Mouse (Mus musculus): Measurements from ENCODE around the gene Rpl9-ps1.

Gene Rpl9-ps1

DNA sequence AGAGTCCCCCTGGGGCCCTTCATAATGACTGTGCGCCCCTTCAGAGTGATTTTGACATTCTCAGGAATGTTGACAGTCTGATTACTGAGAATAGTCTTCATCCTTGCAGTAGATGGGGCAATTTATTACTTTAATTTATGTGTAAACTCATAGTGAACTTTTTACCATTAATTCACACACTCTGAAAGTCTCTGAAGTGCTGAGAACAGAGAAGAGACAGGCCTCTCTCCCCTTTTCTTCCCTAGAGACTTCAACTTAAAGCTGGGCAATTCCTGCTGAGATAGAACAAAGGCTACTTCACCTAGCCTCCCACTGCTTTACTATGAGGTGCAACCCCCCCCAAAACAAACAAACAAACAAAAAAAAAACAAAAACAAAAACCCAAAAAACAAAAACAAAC is at the start of gene Rpl9-ps1:
Rpl9-ps1 (minus strand) TSS at position 101 of the 400 bp plus-strand sequence.
- DNase-seq (ENCODE audit: low spot score): no peak

DNA sequence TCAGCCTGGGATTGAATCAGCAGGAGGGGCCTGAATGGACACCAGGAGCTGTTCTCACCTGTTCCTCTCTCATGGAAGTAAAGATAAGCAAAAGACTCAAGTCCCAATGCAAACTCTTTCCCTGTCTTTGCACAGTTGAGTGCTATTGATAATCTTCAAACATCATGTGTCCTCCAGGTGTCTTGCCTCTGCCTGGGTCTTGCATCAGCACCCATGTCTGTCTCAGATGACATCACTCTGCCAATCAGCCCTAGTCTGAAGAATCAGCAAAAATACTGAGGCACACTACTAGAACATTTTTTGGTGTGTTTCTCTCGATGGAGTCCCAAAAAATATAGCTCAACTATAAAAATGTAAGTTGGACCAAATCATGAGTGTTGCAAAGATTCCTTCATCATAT is 46.6 kb upstream of the Rpl9-ps1 start:
- DNase-seq (ENCODE audit: low spot score): no peak

DNA sequence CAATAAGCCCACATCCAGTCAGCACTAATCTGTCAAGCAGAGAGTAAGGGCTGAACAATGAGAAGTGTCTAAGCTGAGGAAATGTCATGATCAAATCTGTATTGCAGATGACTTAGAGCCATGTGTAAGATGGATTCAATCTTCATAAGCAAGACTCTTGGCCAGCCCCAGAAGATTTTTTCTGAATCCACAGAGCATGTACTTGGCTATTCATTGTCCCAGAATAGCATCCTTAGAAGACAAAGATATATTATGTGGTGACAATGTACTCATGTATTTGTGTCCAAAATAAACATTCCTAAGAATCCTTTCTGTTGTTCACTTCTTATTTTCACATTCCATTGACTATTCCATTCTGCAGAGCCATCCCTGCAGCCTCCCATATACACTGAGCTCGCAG is 44.5 kb upstream of the Rpl9-ps1 start:
- no peak for DNase-seq (ENCODE audit: low spot score)

DNA sequence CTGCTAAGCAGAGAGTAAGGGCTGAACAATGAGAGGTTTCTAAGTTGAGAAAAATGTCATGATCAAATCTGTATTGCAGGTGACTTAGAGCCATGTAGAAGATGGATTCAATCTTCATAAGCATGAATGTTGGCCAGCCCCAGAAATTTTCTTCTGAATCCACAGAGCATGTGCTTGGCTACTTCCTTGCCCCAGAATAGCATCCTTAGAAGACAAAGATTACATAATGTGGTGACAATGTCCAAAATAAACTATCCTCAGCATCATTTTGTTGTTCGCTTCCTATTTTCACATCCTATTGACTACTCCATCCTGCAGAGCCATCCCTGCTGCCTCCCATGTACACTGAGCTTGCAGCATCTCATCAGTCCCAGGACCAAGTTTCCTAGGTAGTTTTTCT is 30.2 kb upstream of the Rpl9-ps1 start:
- no peak for DNase-seq (ENCODE audit: low spot score)

DNA sequence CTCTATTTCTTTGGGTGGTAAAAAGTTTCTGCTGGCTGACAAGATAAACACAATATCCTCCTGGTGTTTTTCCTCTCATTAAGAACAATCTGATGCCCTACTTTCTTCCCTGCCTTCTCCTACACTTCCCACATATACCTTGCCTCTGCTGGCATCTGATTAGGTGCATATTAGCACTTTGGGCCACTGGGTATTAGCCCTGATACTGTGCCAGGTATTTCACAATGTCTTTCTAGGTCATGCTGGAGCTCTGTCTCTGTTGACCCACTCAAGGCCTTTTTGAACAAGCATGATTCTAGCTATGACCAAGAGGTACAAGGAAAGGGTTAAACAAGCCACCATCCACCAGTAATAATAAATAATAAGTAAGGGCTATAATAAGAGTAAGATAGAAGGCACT is 26.3 kb upstream of the Rpl9-ps1 start:
- no peak for DNase-seq (ENCODE audit: low spot score)

DNA sequence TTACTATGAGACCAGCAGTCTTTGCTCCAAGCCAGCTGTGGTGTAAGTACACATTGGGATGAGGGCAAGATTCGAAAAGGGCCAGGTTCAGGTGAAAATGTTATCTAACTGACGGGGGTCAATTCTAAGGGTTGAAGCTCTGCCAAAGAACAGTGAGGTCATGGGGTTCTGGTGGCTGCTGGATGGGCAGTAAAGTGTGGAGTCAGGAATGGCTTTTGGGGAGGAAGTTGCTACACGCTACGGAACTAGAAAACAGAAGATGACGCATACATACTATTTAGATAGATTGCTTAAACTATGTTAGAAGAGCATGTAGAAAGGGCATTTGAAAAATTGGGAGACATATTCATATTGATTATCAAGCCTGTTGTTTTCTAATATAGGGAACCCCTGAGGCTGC is 18.1 kb upstream of the Rpl9-ps1 start:
- no peak for DNase-seq (ENCODE audit: low spot score)

DNA sequence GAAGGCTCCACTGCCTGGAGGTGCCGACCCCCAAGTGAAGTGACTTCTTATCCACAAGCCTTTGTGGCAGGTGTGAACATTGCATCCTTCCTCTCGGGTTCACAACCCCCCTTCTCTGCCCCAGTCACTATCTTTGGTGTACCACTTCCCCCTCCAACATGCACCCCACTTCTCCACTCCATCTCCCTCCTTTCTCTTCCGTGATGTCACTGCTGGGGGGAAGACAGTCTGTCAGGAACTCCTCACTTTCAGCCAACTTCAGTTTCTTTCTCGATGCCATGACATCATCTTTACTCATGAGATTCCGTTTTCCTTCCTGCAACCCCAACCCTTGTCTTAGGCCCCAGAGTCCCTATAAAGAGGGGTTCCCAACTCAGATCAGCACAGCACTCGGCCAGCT is 16.8 kb upstream of the Rpl9-ps1 start, which contains the start of gene Ccl4:
Ccl4 (plus strand) TSS at position 381 of the 400 bp plus-strand sequence.
- DNase-seq (ENCODE audit: low spot score): no peak

DNA sequence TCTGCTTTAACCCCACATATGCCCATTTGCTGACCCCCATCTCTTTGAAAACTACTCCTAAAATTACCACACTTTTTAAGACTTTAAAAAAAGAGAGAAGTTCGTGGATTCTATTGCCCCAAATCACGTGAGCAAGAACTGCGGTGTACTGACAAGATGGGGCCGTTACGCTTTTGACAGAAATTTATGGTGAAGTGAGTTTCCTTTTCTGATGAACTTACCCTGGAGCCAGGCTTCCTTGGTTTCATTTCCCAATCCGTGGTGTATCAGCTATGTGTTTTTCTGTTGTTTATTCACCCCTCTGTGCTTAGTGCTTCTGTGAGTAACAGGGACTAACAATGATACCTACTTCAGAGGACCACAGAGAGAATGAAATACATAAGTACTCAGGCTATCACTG is 13.4 kb upstream of the Rpl9-ps1 start:
- no peak for DNase-seq (ENCODE audit: low spot score)

DNA sequence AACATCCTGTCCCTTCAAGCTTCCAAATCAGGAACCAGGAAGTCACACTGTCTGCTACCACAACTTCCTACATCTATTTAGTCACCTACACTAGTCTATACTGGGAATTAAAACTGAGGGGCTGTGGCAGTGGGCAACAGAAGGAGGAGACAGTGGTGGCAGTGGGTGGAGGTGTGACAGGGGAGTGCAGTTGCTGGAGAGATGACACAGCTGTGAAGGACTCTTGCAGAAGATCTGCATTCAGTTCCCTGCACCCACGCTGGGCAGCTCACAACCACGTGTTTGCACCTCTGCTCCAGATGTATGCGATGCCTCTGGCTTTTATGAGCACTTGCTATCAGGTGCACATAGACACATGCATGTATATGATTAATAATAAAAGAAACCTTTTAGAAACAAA is 12.1 kb upstream of the Rpl9-ps1 start:
- no peak for DNase-seq (ENCODE audit: low spot score)

DNA sequence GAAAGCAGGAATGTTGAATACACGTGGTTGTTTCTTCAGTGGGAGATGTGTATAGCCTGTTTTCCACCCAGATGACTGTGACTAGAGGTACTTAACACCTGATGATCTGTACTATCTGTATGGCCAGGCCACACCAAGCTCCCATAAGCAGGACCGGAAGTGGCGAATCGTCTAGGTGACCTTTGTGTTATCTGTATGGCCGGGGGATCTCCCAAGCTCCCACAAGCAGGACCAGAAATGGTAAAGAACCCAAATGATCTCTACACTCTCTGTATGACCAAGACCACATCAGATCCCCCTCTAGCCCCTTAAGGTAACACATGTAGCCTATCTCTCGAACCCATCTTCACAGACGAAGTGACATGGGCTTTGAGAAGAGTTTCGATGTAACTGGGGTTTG is 9.2 kb upstream of the Rpl9-ps1 start:
- DNase-seq (ENCODE audit: low spot score): no peak

DNA sequence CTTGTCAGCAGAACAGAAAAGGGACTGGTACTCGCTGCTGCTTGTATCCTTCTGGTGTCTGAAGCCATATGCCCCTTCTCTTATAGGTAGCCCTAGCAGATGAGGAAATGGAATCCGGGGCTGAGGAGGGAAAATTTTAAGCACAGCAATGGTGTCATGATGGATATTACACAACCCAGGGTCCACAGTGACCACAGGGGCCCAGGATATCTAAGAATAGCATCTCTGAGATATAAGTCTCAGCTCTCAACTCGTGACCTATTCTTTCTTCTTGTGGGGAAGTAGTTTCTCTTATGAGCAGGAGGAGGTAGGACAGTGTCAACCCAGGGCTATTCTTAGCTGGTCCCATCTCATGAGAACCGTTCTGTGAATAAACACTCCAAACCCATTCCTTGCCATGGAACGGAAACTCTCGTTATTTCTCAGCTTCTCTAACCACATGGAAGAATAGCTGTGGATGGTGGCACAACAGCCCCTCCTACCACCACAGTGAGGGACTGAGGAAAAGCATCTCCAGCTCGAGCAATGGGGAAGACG is 4.0 kb upstream of the Rpl9-ps1 start, which contains the start of gene Ccl3:
Ccl3 (minus strand) TSS at position 51 of the 537 bp plus-strand sequence.
- DNase-seq (ENCODE audit: low spot score): no peak

DNA sequence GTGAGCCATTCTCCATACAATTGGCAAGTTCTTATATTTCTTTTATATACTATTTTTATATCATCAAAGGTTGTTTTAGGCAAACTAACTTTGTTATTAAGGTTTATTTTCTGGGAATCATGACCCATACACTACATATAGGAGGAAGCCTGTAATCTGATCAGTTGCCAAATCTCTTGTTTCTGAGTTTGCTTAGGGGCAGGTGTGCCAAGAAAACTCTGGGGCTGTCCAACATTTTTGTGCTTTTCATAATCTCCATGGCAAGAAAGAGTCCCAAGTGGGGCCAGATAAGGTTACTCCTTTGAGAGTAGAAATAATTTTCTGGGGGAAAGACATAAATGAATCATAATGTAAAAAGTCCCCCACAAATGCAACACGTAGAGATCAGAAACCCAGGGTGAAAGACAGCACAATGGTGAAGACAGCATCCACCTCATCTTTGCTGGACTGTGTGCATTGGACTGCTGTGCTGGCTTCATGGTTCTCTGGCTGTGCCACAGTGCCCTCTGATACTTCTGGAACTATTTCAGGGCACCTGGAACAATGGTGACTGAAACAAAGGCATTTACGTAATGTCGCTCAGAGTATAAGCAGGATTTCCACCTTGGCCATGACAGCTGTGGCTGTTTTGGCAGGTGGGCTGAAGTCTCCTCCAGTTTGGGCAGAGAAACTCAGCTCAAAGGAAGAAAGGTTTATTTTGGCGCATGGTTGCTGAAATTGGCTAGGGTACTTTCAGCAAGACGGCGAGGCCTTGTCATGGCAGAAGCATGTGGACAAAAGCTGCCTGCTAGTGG is 1.1 kb upstream of the Rpl9-ps1 start:
- no peak for DNase-seq (ENCODE audit: low spot score)

DNA sequence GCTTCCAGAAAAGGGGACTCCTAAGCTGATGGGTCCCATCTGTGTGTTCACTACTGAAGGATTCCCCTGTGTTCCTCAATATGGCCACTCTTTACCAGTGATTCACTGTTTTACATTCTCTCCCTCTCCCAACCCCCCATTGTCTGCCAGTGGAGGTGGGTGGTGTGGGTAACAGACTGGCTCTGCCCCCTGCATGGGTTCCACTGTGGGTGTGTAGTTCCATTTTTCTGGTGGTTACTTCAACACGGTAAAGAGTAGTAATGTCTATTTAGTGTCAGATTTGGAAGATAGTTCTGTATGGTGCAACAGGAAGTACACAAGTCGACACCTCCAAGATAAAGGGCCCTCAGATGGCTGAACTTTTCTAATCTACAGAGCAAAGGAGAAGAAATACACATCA is 4.2 kb downstream of the Rpl9-ps1 start:
- no peak for DNase-seq (ENCODE audit: low spot score)

DNA sequence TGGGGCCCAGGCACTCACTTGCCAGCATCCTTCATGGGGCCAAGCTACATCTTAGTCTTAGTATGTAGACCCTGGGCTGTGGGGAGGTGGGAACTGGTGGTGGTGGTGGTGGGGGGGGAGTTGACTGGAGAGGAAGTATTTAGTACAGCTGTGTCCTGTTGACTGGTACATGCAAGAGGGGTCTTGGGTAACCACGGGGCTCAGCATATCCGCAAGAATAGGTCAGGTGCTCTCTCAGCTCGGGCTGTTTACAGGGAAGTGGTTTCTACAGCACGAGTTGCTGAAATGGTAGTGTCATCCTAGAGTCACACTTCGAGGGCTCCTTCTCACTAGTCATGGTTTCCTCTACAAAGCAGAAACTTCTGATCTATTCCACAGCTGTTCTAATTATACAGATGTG is 5.3 kb downstream of the Rpl9-ps1 start:
- DNase-seq (ENCODE audit: low spot score): no peak

DNA sequence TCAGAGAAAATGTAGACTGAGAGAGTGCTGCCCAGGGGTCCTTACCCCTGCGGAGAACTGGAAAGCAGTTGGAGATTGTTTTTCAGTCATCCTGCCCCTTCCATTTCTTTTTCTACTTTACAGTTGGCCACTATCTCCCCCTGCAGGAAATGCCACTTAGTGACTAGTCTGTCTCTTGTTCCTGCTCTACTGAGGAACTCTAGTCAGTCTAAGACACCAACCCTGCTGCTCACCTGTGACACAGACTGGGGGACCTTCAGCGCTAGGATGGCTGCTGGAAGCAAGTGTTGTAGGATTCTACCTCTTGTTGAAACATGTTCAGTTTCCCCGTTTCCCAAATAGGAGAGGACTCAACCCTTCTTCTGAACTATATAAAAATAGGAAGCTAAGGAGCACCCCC is 5.9 kb downstream of the Rpl9-ps1 start:
- no peak for DNase-seq (ENCODE audit: low spot score)

DNA sequence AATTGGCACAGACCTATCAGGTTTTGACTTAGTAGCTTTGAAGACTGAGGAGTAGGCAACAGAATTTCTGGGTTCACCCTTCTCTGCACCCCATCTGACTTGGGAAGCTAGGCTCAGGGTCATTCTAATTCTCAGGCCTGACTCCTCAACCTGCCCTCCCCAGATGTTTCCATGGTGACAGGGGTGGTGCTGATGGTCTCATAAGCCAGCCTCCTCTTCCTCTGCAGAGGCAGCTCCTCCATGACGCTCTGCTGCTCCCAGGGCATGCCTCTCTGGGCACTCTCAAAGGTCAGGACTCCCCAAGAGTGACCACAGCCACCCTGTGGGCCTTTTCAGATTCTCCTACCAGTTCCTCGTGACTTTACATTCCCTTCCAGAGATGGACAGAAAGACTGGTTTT is 6.5 kb downstream of the Rpl9-ps1 start:
- DNase-seq (ENCODE audit: low spot score): no peak

DNA sequence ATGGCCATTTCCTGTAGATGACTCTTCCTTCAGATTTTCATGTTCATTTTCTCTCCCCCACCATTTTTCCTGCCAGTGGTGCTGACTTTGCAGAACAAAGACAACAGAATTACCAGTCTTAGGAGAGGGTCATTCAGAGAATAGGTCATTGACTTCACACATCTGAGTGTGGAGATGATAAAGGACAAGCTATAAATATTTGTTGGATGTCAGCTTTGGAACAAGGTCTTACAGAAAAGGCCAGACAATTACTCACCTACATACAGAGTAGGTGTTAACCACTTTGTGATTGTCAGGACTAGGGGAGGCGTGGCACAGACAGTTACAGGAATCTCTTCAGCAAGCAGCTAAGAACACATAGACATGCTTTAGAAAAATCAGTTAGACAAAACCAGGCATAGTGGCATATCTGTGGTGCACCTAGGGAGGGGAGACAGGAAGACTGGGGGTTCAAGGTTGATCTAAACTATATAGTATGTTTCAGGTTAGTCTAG is 8.6 kb downstream of the Rpl9-ps1 start:
- no peak for DNase-seq (ENCODE audit: low spot score)

DNA sequence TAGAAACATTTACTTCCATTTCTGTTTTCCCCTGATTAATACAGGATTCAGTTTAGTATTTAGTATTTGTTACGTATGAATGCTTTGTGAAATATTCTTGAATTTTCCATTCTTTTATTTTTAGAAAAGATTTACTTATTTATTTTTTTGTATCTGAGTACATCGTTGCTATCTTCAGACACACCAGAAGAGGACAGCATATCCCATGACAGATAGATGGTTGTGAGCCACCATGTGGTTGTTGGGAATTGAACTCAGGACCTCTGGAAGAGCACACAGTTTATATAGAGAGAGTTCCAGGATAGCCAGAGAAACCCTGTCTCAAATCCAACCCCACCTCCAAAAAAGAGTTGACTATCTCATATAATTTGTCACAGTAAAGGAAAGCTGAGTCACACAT is 10.5 kb downstream of the Rpl9-ps1 start:
- DNase-seq (ENCODE audit: low spot score): no peak

DNA sequence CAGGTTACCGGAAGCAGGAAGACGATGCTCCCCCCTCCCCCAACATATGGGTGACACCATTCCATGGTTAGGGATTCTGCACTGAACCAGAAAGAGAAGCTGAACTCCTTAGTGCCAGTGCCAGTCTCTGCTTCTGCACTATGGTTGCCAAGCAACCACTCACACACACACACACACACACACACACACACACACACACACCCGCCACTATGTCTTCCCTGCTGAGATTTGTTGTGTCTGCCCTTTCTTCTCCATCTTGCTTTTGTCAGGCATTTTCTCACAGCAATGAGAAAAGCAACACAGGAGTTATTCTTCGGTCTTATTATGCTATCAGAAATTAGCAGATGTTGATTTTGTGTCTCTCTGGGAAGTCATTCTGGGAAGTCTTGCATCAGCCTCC is 11.0 kb downstream of the Rpl9-ps1 start:
- no peak for DNase-seq (ENCODE audit: low spot score)

DNA sequence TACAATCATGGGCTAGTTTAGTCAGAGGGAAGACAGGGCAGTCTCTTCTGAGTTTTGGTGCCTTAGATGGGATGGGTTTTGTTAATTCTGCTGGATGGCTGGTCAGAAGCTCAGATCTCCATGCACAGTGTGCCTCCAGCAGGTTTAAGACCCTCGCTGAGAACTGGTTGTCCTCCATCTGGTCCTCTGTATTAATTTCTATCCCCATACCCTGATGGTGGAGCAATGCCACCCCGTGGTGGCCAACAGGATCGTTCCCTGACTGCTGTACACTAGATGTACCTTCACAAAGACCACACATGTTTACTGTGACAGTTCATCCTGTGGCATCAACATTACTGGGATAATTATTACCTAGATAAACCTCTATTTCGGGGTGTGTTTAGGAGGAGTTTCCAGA is 12.7 kb downstream of the Rpl9-ps1 start:
- no peak for DNase-seq (ENCODE audit: low spot score)

DNA sequence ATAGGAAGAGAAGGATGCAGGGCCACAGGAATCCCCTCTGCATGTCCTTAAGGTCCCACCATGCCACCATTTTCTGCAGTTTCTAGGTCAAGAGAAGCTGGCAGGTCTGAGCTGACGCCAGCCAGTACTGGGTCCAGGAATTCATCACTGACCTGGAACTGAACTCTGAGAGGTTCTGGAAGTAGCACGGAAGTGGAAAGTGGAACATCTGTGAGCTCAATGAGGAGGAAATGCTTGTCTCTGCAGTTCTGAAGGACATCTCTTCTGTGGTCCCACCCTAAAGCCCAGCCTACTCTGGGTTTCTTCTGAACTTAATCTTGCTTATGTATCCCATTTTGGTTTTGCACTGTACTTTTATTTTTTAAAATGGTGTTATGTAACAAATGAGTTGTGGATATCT is 14.4 kb downstream of the Rpl9-ps1 start:
- DNase-seq (ENCODE audit: low spot score): no peak

DNA sequence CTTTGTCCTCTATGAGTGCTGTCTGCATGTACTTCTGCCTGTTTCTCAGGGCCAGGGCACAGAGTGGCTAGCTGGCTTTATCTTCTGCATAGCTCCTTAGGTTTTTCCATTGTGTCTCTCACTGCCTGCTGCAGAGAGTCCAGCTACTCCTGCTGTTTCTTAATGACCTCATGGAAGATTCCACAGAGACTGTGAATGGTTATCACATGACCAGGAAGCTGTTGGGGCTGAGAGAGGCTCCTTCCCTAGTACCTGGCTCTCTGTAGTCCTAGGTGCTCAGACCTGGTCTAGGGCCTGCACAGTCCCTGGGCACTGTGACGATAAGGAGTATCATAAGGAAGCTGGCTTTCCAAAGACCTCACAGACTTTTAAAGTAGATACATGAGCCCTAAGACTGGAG is 14.8 kb downstream of the Rpl9-ps1 start:
- no peak for DNase-seq (ENCODE audit: low spot score)

DNA sequence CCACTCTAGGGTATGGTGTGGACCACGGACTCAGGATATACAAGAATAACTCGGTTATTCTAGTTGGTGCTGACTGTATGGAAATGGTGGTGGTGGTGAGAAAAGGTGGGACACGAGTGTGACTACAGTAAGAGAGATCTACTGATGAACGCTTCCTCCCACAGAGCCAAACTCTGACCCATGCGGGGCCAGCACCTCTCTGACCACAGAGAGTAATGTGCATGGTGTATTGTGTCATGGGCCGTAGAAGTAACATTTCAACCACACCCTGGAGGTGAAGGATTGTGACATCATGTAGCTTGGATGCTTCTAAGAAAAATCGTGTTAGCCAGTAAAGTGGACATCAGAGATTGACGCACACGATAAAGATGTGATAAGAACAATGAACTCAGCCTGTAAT is 16.6 kb downstream of the Rpl9-ps1 start:
- no peak for DNase-seq (ENCODE audit: low spot score)

DNA sequence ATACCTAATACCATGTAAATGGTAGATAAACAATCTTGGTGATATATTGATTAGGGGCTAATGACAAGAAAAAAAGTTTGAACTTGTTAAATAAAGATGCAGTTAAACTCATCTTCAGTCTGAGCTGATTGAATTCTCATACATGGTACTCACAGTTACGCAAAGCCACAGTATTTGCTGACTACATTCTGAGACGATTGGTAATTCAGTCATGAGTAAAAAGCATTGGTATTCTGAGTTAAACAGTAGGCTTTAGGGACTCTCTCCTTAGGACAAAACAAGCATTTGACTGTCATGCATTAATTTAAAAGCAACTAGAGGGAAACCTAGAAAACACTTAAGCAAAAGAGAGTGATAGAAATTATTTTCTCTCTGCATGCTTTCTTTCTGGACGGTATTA is 21.8 kb downstream of the Rpl9-ps1 start:
- DNase-seq (ENCODE audit: low spot score): no peak
